Mouse (Mus musculus): ENCODE measurements at regions not wholly inside any gene's neighbourhood (a gene's known extent, or its start where the extent isn't known, plus 50 kb on each side); places are given as distances from the start of the nearest gene placed in this dataset.

GRCm38 (mm10) chr3:57910020-57910419 is 62.1 kb upstream of the Pfn2 start:
- no peak for DNase-seq (ENCODE audit: extremely low read depth, low read depth)

GRCm38 (mm10) chr3:57911831-57912596 is 64.1 kb upstream of the Pfn2 start:
- DNase-seq (ENCODE audit: extremely low read depth, low read depth): no peak

GRCm38 (mm10) chr3:57912650-57913343 is 64.9 kb upstream of the Pfn2 start:
- no peak for DNase-seq (ENCODE audit: extremely low read depth, low read depth)

GRCm38 (mm10) chr3:57914687-57915086 is 66.8 kb upstream of the Pfn2 start:
- DNase-seq (ENCODE audit: extremely low read depth, low read depth): no peak

GRCm38 (mm10) chr3:57918913-57919312 is 71.0 kb upstream of the Pfn2 start:
- DNase-seq (ENCODE audit: extremely low read depth, low read depth): no peak

GRCm38 (mm10) chr3:57919390-57920089 is 71.7 kb upstream of the Pfn2 start:
- DNase-seq (ENCODE audit: extremely low read depth, low read depth): no peak

GRCm38 (mm10) chr3:57920090-57920432 is 72.2 kb upstream of the Pfn2 start:
- no peak for DNase-seq (ENCODE audit: extremely low read depth, low read depth)

- DNase-seq (ENCODE audit: extremely low read depth, low read depth): no peak
Observed at GRCm38 (mm10) chr3:57921071-57921882, 73.4 kb upstream of the Pfn2 start.

- DNase-seq (ENCODE audit: extremely low read depth, low read depth): no peak
Observed at GRCm38 (mm10) chr3:57923061-57923460, 75.2 kb upstream of the Pfn2 start.

- no peak for DNase-seq (ENCODE audit: extremely low read depth, low read depth)
Observed at GRCm38 (mm10) chr3:57932657-57933539, 85.0 kb upstream of the Pfn2 start.

GRCm38 (mm10) chr3:57935042-57935610 is 87.2 kb upstream of the Pfn2 start:
- DNase-seq (ENCODE audit: extremely low read depth, low read depth): no peak

- DNase-seq (ENCODE audit: extremely low read depth, low read depth): no peak
Observed at GRCm38 (mm10) chr3:57940504-57941381, 92.9 kb upstream of the Pfn2 start.

- DNase-seq (ENCODE audit: extremely low read depth, low read depth): no peak
Observed at GRCm38 (mm10) chr3:57944698-57945097, 96.8 kb upstream of the Pfn2 start.

GRCm38 (mm10) chr3:57945765-57946164 is 97.9 kb upstream of the Pfn2 start:
- DNase-seq (ENCODE audit: extremely low read depth, low read depth): no peak

GRCm38 (mm10) chr3:57947331-57947730 is 99.5 kb upstream of the Pfn2 start:
- DNase-seq (ENCODE audit: extremely low read depth, low read depth): no peak

GRCm38 (mm10) chr3:57948720-57949119 is 100.8 kb upstream of the Pfn2 start:
- DNase-seq (ENCODE audit: extremely low read depth, low read depth): no peak

GRCm38 (mm10) chr3:57950431-57951331 is 102.8 kb upstream of the Pfn2 start:
- DNase-seq (ENCODE audit: extremely low read depth, low read depth): no peak

- DNase-seq (ENCODE audit: extremely low read depth, low read depth): no peak
Observed at GRCm38 (mm10) chr3:57951438-57951837, 103.6 kb upstream of the Pfn2 start.

Measured in MEL-GATA-1-ER (cell line).